Mouse (Mus musculus) bone marrow, adult 2 months (tissue): Measurements from ENCODE around the gene C2cd5.

Source experiments
- CTCF ChIP-seq: fragments of 200-500 bp; IDR thresholded peaks from 2 replicates; pipeline ENCODE4 v1.5.1; 2011; ENCODE audit warnings: low read length, control low read depth; ENCODE audit not compliant: control insufficient read depth, insufficient read depth
- POLR2A ChIP-seq: fragments of 200-500 bp; IDR thresholded peaks from 2 replicates; pipeline ENCODE4 v1.6.1; 2011; ENCODE audit warnings: low read depth, mild to moderate bottlenecking, control low read depth, low read length, borderline replicate concordance; ENCODE audit not compliant: control insufficient read depth

DNA sequence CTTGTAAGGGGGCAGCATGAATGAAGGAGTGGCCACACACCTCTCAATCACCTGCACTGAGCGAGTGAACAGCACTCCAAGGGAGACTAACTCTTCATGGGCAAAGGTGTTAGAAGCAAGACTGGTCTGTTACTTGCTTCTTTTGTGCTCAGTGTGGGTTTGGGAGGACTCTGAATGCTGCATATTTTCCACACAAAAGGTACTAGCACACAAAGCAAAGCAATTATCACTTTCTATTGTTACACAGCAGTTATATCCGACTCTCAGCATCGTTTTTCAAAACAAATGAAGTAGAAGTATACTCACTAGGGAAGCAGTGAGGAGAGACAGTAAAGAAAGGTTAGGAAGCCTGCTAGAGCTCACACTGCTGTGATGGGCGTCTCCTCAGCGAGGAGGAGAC, 48.4 kb downstream of the C2cd5 start:
- TF ChIP-seq CTCF (no peak), POLR2A (no peak)
